Mouse (Mus musculus): ENCODE data around the gene Zic4.

GRCm38 (mm10) chr9:91401471-91401870 is 39.3 kb downstream of the Zic4 start:
- TF ChIP-seq POLR2A (IDR thresholded peaks at IDR 0.05; ENCODE audit: insufficient read length, low read depth) (no peak), E2F4 (IDR thresholded peaks at IDR 0.05; ENCODE audit: insufficient read depth) (no peak), MYOD1 (IDR thresholded peaks at IDR 0.05; ENCODE audit: control insufficient read depth in 1 of 3, insufficient read length in 2 of 3, low read depth in 2 of 3) (no peak), MAX (IDR thresholded peaks at IDR 0.05; ENCODE audit: low read depth) (no peak), POLR2AphosphoS2 (IDR thresholded peaks at IDR 0.05; ENCODE audit: insufficient read length, low read depth) (no peak), USF1 (IDR thresholded peaks at IDR 0.05; ENCODE audit: low read depth) (no peak)

Measured in myocyte (in vitro differentiated cells).